Comparison of ENCODE assay signal across 8 mouse cellular contexts in the genomic region with DNA sequence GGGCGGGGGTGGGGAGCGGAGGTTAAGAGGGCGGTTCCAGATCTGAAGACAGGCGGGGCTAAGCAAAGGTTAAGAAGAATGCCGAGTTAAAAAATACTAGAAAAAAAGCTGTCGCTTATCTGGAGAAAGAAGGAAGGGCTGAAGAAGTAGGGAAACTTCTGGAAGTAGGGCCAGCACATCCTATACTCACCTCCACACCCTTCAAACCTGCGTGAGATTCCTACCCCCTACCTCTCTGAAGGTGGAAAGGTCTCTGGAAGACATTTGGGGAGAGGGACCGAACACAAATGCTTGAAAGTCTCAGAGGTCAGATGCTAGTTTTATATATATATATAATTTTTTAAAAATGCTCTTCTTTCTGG. TPM values are rescaled to one million over a fixed set of nuclear protein-coding genes. Genes with fewer than 3 reads are reported as not detected.
DNase-seq lines count a peak whose midpoint lies in the region; ATAC-seq and TF ChIP-seq lines count a peak whose summit lies in the region.

No protein-coding gene starts in this region.

- peak overlapping the region; percentile 90 for H3K27ac ChIP-seq in liver, adult 2 months (replicated peaks; ENCODE audit: insufficient read depth, low read depth, low read length)
- no peak overlapping the region for H3K27ac ChIP-seq in embryonic facial prominence, embryonic 14.5 days (replicated peaks; ENCODE audit: low read depth, low read length)
- H3K27ac ChIP-seq in intestine, embryonic 15.5 days: no peak overlapping the region

- 3% methylated on average over 8 of the region's 8 CpGs for WGBS in liver, adult 2 months
- WGBS in embryonic facial prominence, embryonic 14.5 days: 15% methylated on average over 8 of the region's 8 CpGs
- 13% methylated on average over 8 of the region's 8 CpGs for WGBS in intestine, embryonic 15.5 days

- peak overlapping the region; percentile 70; the same call in 1 of the 2 replicates for H3K9ac ChIP-seq in liver, adult 2 months (ENCODE audit: low read depth, low read length)
- H3K9ac ChIP-seq in embryonic facial prominence, embryonic 14.5 days (ENCODE audit: low read depth, low read length): peak overlapping the region; percentile 69
- peak overlapping the region; percentile 53; the same call in 1 of the 2 replicates for H3K9ac ChIP-seq in intestine, embryonic 15.5 days

- no peaks in the 10 kb centered on the region for H3K79me2 ChIP-seq in liver, adult 2 months (ENCODE audit: control insufficient read depth, insufficient read depth, low read length)
- H3K79me2 ChIP-seq in myocyte (ENCODE audit: control insufficient read depth, insufficient read depth): no peaks in the 10 kb centered on the region

- no peaks in the 10 kb centered on the region for H3K36me3 ChIP-seq in liver, adult 2 months (ENCODE audit: control insufficient read depth, insufficient read depth, low read length)
- no peaks in the 10 kb centered on the region for H3K36me3 ChIP-seq in embryonic facial prominence, embryonic 14.5 days (ENCODE audit: control insufficient read depth, insufficient read depth, low read length)
- no peaks in the 10 kb centered on the region for H3K36me3 ChIP-seq in intestine, embryonic 15.5 days
- H3K36me3 ChIP-seq in myocyte (ENCODE audit: control insufficient read depth, insufficient read depth): no peaks in the 10 kb centered on the region

- H3K4me2 ChIP-seq in embryonic facial prominence, embryonic 14.5 days (ENCODE audit: low read depth, low read length): peak overlapping the region; percentile 85
- H3K4me2 ChIP-seq in intestine, embryonic 15.5 days (replicated peaks): peak overlapping the region; percentile 82
- H3K4me2 ChIP-seq in myocyte (ENCODE audit: low read depth): peak overlapping the region; percentile 56

- peaks cover 44% of the 10 kb centered on the region for H3K4me1 ChIP-seq in liver, adult 2 months (ENCODE audit: control insufficient read depth, insufficient read depth, low read length)
- peaks cover 3% of the 10 kb centered on the region; the same call in 1 of the 2 replicates for H3K4me1 ChIP-seq in embryonic facial prominence, embryonic 14.5 days (ENCODE audit: control insufficient read depth, insufficient read depth, low read length)
- H3K4me1 ChIP-seq in intestine, embryonic 15.5 days (replicated peaks): no peaks in the 10 kb centered on the region

- H3K9me3 ChIP-seq in embryonic facial prominence, embryonic 14.5 days (ENCODE audit: control insufficient read depth, low read length): no peaks in the 10 kb centered on the region
- H3K9me3 ChIP-seq in intestine, embryonic 15.5 days: no peaks in the 10 kb centered on the region

- no peak for DNase-seq in liver, adult 2 months (ENCODE audit: extremely low read depth, low read depth, low spot score)
- DNase-seq in liver: no peak
- DNase-seq in embryonic facial prominence, embryonic 14.5 days (ENCODE audit: low spot score): no peak
- no peak for DNase-seq in ovary, postnatal 14 days (ENCODE audit: low spot score)
- no peak for DNase-seq in right cerebral cortex, adult 18-20 months
- no peak for DNase-seq in adrenal gland, postnatal 10 days

- peak overlapping the region; percentile 34 for H3K4me3 ChIP-seq in liver, adult 2 months (ENCODE audit: insufficient read depth, low read depth, low read length)
- H3K4me3 ChIP-seq in embryonic facial prominence, embryonic 14.5 days (ENCODE audit: low read depth, low read length): peak overlapping the region; percentile 56
- peak overlapping the region; percentile 56 for H3K4me3 ChIP-seq in intestine, embryonic 15.5 days (replicated peaks)
- peak overlapping the region; percentile 20 for H3K4me3 ChIP-seq in myocyte

- no peak for TF ChIP-seq CTCF in liver, adult 2 months (IDR thresholded peaks at IDR 0.05; ENCODE audit: low read depth, low read length)

- ATAC-seq in embryonic facial prominence, embryonic 14.5 days (ENCODE audit: low read depth): no peak
- ATAC-seq in intestine, embryonic 15.5 days: no peak

- no peak overlapping the region for H3ac ChIP-seq in myocyte (ENCODE audit: control insufficient read depth, insufficient read length)

- no peak for TF ChIP-seq POLR2A in liver, adult 2 months (IDR thresholded peaks at IDR 0.05; ENCODE audit: extremely low read depth, insufficient read depth, low read length)
- no peak for TF ChIP-seq POLR2A in myocyte (IDR thresholded peaks at IDR 0.05; ENCODE audit: insufficient read length, low read depth)

- no peaks in the 10 kb centered on the region for H3K27me3 ChIP-seq in liver, adult 2 months (ENCODE audit: control insufficient read depth, insufficient read depth, low read length)
- H3K27me3 ChIP-seq in embryonic facial prominence, embryonic 14.5 days (replicated peaks; ENCODE audit: control insufficient read depth, insufficient read depth, low read length): no peaks in the 10 kb centered on the region
- no peaks in the 10 kb centered on the region for H3K27me3 ChIP-seq in intestine, embryonic 15.5 days (replicated peaks)
- H3K27me3 ChIP-seq in myocyte (ENCODE audit: control insufficient read depth, insufficient read depth, insufficient read length): no peaks in the 10 kb centered on the region

TF ChIP-seq in myocyte, 11 proteins besides CTCF, POLR2A, EP300 and RAD21:
- TF ChIP-seq POLR2AphosphoS2 (IDR thresholded peaks at IDR 0.05; ENCODE audit: insufficient read length, low read depth): no peak
- no peak for TF ChIP-seq CEBPB (IDR thresholded peaks at IDR 0.05; ENCODE audit: insufficient read depth, poor library complexity, severe bottlenecking)
- TF ChIP-seq MYOG (IDR thresholded peaks at IDR 0.05; ENCODE audit: control insufficient read depth in 1 of 3, insufficient read depth in 1 of 3, insufficient read length in 2 of 3, low read depth in 2 of 3): no peak
- TF ChIP-seq E2F4 (IDR thresholded peaks at IDR 0.05; ENCODE audit: insufficient read depth): no peak
- TF ChIP-seq USF1 (IDR thresholded peaks at IDR 0.05; ENCODE audit: low read depth): no peak

RNA-seq across cellular contexts. Expression of gene Pctp, which starts 0.3 kb away (rescaled TPM):
- 43.4 and 63.1 TPM in 2 replicates for total RNA-seq in liver, adult 2 months (2014; rRNA removed)
- 18.5 and 22.0 TPM in 2 replicates for polyA plus RNA-seq in liver, adult 2 months (2012; rRNA removed)
- 1.9 and 3.0 TPM in 2 replicates for polyA plus RNA-seq in embryonic facial prominence, embryonic 14.5 days (2014; fragmentation: Nextera tagmentation; extraction: Ambion mirVana)
- polyA plus RNA-seq in intestine, embryonic 15.5 days (2015; fragmentation: Nextera tagmentation; extraction: Ambion mirVana): 19.7 and 20.3 TPM in 2 replicates
- 1.1 TPM for polyA plus RNA-seq in myocyte (2012; fragmentation: generic; extraction: Trizol)
- total RNA-seq in adrenal gland, postnatal 10 days (2021): 10 to 100 TPM; 11.7 to 11.9 TPM

RNA-seq across cellular contexts. Expression of gene Tmem100, which starts 27.2 kb away (rescaled TPM):
- 0.07 and 0.09 TPM in 2 replicates for total RNA-seq in liver, adult 2 months (2014; rRNA removed)
- polyA plus RNA-seq in liver, adult 2 months (2012; rRNA removed): 0.05 TPM in 1 of 2 replicates, not detected in the other
- polyA plus RNA-seq in embryonic facial prominence, embryonic 14.5 days (2014; fragmentation: Nextera tagmentation; extraction: Ambion mirVana): 29.7 and 32.3 TPM in 2 replicates
- 14.8 and 16.3 TPM in 2 replicates for polyA plus RNA-seq in intestine, embryonic 15.5 days (2015; fragmentation: Nextera tagmentation; extraction: Ambion mirVana)
- polyA plus RNA-seq in myocyte (2012; fragmentation: generic; extraction: Trizol): not detected
- 1 to 10 TPM; 7.8 to 9.5 TPM for total RNA-seq in adrenal gland, postnatal 10 days (2021)

Comparison
In these comparisons a context has a peak if more than half of its experiments do, and no peak if none do; other contexts are left out.
1. RNA of gene Tmem100, which starts 27.2 kb away (polyA plus RNA-seq): 29.7 to 32.3 TPM in embryonic facial prominence, embryonic 14.5 days and 14.8 to 16.3 TPM in intestine, embryonic 15.5 days; 0.05 TPM in liver, adult 2 months and not detected in myocyte (single experiment); every median in the first group is over 10 times any median in the second.
2. Peak in every context shown above with its lines, with median percentiles within 50 percentile points of each other: H3K4me3 ChIP-seq, H3K9ac ChIP-seq and H3K4me2 ChIP-seq.